Mouse (Mus musculus): ENCODE results near the gene 5730596B20Rik. TPM values are rescaled to one million over a fixed set of nuclear protein-coding genes. Genes with fewer than 3 reads are reported as not detected.

The 5730596B20Rik gene
- polyA plus RNA-seq, 1 experiment from 2014 or later: 2.6 TPM

- peak overlapping the region; percentile 84 for H3K27ac ChIP-seq (ENCODE audit: low read length)
- no peaks in the 10 kb centered on the region for H3K9me3 ChIP-seq (replicated peaks; ENCODE audit: control insufficient read depth, low read length)
- ATAC-seq (ENCODE audit: insufficient read depth, low FRiP score): no peak
- peaks cover 8% of the 10 kb centered on the region; the same call in 1 of the 2 replicates for H3K27me3 ChIP-seq (ENCODE audit: control insufficient read depth, insufficient read depth, low read length)
- H3K4me1 ChIP-seq (ENCODE audit: control insufficient read depth, insufficient read depth, low read length): peaks cover 18% of the 10 kb centered on the region
- peak overlapping the region; percentile 84 for H3K4me2 ChIP-seq (ENCODE audit: low read depth, low read length)
- H3K36me3 ChIP-seq (ENCODE audit: control insufficient read depth, insufficient read depth, low read length): no peaks in the 10 kb centered on the region
- 20% methylated on average over 30 of the region's 30 CpGs for WGBS
- peak overlapping the region; percentile 71 for H3K9ac ChIP-seq (ENCODE audit: low read length)
- peak overlapping the region; percentile 71 for H3K4me3 ChIP-seq (replicated peaks; ENCODE audit: low read length)
Measured at GRCm38 (mm10) chr6:52200073-52200750, 22.9 kb downstream of the 5730596B20Rik start.

GRCm38 (mm10) chr6:52200751-52201250 is 23.5 kb downstream of the 5730596B20Rik start:
- Histone ChIP-seq H3K27me3 (ENCODE audit: control insufficient read depth, insufficient read depth, low read length) (peaks cover 13% of the 10 kb centered on the region), H3K9ac (ENCODE audit: low read length) (peak overlapping the region; percentile 71), H3K36me3 (ENCODE audit: control insufficient read depth, insufficient read depth, low read length) (no peaks in the 10 kb centered on the region), H3K9me3 (replicated peaks; ENCODE audit: control insufficient read depth, low read length) (no peaks in the 10 kb centered on the region), H3K4me3 (replicated peaks; ENCODE audit: low read length) (peak overlapping the region; percentile 71), H3K27ac (ENCODE audit: low read length) (peak overlapping the region; percentile 84), H3K4me1 (ENCODE audit: control insufficient read depth, insufficient read depth, low read length) (peaks cover 18% of the 10 kb centered on the region), H3K4me2 (ENCODE audit: low read depth, low read length) (peak overlapping the region; percentile 84)
- WGBS: 36% methylated on average over 10 of the region's 10 CpGs
- ATAC-seq (ENCODE audit: insufficient read depth, low FRiP score): no peak

DNA sequence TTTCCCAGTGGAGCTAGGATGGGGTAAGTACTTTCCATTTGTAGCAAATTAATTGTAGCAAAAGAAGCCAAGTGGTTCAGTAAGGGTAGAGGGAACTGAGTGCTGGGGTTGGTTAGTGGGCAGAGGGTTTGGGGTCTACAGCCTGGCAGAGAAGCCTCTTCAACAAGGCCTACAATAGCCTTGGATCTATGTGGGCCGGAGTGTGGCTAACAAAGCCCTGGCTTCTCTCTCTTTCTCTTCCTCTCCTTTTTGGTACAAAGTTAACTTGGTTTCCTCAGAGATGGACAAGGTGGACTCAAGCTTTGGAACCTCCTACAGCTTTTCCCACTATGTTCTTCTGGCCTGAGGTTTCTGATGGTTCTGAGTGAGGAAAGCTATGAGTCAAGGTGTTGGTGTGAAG is 24.0 kb downstream of the 5730596B20Rik start:
- WGBS: 42% methylated on average over 1 of the region's 1 CpGs
- H3K4me3 ChIP-seq (replicated peaks; ENCODE audit: low read length): peak overlapping the region; percentile 71
- peak overlapping the region; percentile 84 for H3K4me2 ChIP-seq (ENCODE audit: low read depth, low read length)
- ATAC-seq (ENCODE audit: insufficient read depth, low FRiP score): no peak
- no peaks in the 10 kb centered on the region for H3K9me3 ChIP-seq (replicated peaks; ENCODE audit: control insufficient read depth, low read length)
- no peaks in the 10 kb centered on the region for H3K36me3 ChIP-seq (ENCODE audit: control insufficient read depth, insufficient read depth, low read length)
- peak overlapping the region; percentile 71 for H3K9ac ChIP-seq (ENCODE audit: low read length)
- H3K4me1 ChIP-seq (ENCODE audit: control insufficient read depth, insufficient read depth, low read length): peaks cover 14% of the 10 kb centered on the region
- H3K27me3 ChIP-seq (ENCODE audit: control insufficient read depth, insufficient read depth, low read length): peaks cover 16% of the 10 kb centered on the region
- H3K27ac ChIP-seq (ENCODE audit: low read length): peak overlapping the region; percentile 84

DNA sequence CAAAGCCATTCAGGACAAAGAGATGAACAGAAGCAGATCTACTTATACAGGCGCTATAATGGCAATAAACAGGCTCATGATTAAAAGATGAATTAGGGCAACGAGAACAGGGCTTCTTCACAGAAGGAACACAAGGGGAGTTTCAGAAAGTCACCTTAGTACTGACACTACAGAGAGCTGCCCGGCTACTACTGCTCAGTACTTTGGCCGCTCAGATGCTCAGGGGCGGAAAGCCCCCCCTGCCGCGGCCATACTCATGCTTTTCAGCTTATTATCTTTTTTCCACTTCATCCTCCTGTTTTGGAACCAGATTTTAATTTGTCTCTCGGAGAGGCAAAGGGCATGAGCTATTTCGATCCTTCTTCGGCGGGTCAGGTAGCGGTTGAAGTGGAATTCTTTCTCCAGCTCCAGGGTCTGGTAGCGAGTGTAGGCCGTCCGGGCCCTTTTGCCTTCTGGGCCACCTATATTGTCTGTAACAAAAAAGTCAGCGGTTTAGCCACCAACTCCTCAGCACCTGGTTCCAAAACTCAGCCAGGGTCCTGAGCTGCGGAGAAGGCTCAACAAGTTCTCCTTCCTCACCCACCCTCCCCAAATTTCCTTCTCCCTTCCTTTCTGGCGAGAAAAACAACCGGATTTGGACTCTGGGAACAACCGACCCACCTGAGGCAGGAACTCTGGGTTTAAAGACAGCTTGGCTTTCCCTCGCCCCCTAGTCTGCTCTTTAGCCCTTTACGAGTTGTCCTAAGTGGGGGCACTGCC is 25.2 kb downstream of the 5730596B20Rik start:
- Histone ChIP-seq H3K36me3 (ENCODE audit: control insufficient read depth, insufficient read depth, low read length) (no peaks in the 10 kb centered on the region), H3K4me3 (replicated peaks; ENCODE audit: low read length) (peak overlapping the region; percentile 71), H3K27ac (ENCODE audit: low read length) (peak overlapping the region; percentile 72), H3K4me1 (ENCODE audit: control insufficient read depth, insufficient read depth, low read length) (peaks cover 6% of the 10 kb centered on the region; the same call in 1 of the 2 replicates), H3K4me2 (ENCODE audit: low read depth, low read length) (peak overlapping the region; percentile 84), H3K27me3 (ENCODE audit: control insufficient read depth, insufficient read depth, low read length) (peaks cover 24% of the 10 kb centered on the region), H3K9me3 (replicated peaks; ENCODE audit: control insufficient read depth, low read length) (no peaks in the 10 kb centered on the region), H3K9ac (ENCODE audit: low read length) (peak overlapping the region; percentile 88)
- ATAC-seq (ENCODE audit: insufficient read depth, low FRiP score): no peak
- WGBS: 14% methylated on average over 22 of the region's 22 CpGs

DNA sequence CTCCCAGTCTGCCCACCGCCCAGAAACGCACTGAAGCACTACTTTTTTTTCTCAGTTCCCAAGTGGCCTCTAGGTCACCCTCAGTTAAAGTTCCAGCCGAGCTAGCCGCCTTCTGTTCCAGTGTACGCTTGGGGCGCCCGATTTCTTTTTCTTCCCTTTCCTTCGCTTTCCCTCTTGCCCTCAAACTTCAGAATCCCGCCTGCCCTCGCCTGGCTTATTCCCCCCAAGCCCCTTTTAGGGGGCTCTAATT is 25.7 kb downstream of the 5730596B20Rik start:
- 2% methylated on average over 10 of the region's 10 CpGs for WGBS
- H3K4me3 ChIP-seq (replicated peaks; ENCODE audit: low read length): peak overlapping the region; percentile 71
- peak overlapping the region; percentile 72 for H3K27ac ChIP-seq (ENCODE audit: low read length)
- H3K4me1 ChIP-seq (ENCODE audit: control insufficient read depth, insufficient read depth, low read length): peaks cover 4% of the 10 kb centered on the region; the same call in 1 of the 2 replicates
- no peaks in the 10 kb centered on the region for H3K9me3 ChIP-seq (replicated peaks; ENCODE audit: control insufficient read depth, low read length)
- H3K36me3 ChIP-seq (ENCODE audit: control insufficient read depth, insufficient read depth, low read length): no peaks in the 10 kb centered on the region
- H3K27me3 ChIP-seq (ENCODE audit: control insufficient read depth, insufficient read depth, low read length): peaks cover 27% of the 10 kb centered on the region
- no peak for ATAC-seq (ENCODE audit: insufficient read depth, low FRiP score)
- peak overlapping the region; percentile 88 for H3K9ac ChIP-seq (ENCODE audit: low read length)
- H3K4me2 ChIP-seq (ENCODE audit: low read depth, low read length): peak overlapping the region; percentile 84

- Histone ChIP-seq H3K36me3 (ENCODE audit: control insufficient read depth, insufficient read depth, low read length) (no peaks in the 10 kb centered on the region), H3K4me3 (replicated peaks; ENCODE audit: low read length) (peak overlapping the region; percentile 71), H3K27ac (ENCODE audit: low read length) (peak overlapping the region; percentile 72), H3K9me3 (replicated peaks; ENCODE audit: control insufficient read depth, low read length) (no peaks in the 10 kb centered on the region), H3K27me3 (ENCODE audit: control insufficient read depth, insufficient read depth, low read length) (peaks cover 31% of the 10 kb centered on the region), H3K4me2 (ENCODE audit: low read depth, low read length) (peak overlapping the region; percentile 84), H3K4me1 (ENCODE audit: control insufficient read depth, insufficient read depth, low read length) (peaks cover 4% of the 10 kb centered on the region; the same call in 1 of the 2 replicates), H3K9ac (ENCODE audit: low read length) (peak overlapping the region; percentile 88)
- 2% methylated on average over 46 of the region's 46 CpGs for WGBS
- no peak; the same call in 1 of the 2 replicates for ATAC-seq (ENCODE audit: insufficient read depth, low FRiP score)
Measured at GRCm38 (mm10) chr6:52203371-52204049, 26.2 kb downstream of the 5730596B20Rik start.

DNA sequence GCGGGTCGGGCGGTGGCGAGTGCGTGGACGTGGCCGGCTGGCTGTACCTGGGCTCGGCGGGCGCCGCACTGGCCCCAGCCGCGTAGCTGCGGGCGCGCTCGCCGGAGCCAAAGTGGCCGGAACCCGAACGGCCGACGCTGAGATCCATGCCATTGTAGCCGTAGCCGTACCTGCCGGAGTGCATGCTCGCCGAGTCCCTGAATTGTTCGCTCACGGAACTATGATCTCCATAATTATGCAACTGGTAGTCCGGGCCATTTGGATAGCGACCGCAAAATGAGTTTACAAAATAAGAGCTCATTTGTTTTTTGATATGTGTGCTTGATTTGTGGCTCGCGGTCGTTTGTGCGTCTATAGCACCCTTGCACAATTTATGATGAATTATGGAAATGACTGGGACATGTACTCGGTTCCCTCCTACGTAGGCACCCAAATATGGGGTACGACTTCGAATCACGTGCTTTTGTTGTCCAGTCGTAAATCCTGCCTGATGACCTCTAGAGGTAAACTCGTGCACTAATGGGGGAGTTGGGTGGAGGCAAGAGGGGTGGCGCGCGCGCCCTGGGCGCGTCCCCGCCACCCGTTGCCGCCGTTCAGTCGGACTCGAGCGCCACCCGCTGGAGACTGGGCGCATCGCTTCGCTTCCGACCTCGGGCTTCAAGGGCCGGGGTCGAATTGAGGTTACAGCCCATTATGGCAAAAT is 26.9 kb downstream of the 5730596B20Rik start, which contains the start of gene Hoxa5:
Gene Hoxa5, minus strand, starts transcription at position 538 of the 703 bp plus-strand sequence.
- H3K4me2 ChIP-seq (ENCODE audit: low read depth, low read length): peak within 1 kb of the TSS; percentile 84
- peak within 1 kb of the TSS; percentile 71 for H3K4me3 ChIP-seq (replicated peaks; ENCODE audit: low read length)
- peaks cover 38% of the 10 kb centered on the region for H3K27me3 ChIP-seq (ENCODE audit: control insufficient read depth, insufficient read depth, low read length)
- under 1% methylated on average over 65 of the region's 65 CpGs for WGBS
- peak; percentile 89 for ATAC-seq (ENCODE audit: insufficient read depth, low FRiP score)
- peak within 1 kb of the TSS; percentile 88 for H3K9ac ChIP-seq (ENCODE audit: low read length)
- H3K4me1 ChIP-seq (ENCODE audit: control insufficient read depth, insufficient read depth, low read length): peaks cover 4% of the 10 kb centered on the region; the same call in 1 of the 2 replicates
- H3K27ac ChIP-seq (ENCODE audit: low read length): peak within 1 kb of the TSS; percentile 72
- H3K36me3 ChIP-seq (ENCODE audit: control insufficient read depth, insufficient read depth, low read length): no peaks in the 10 kb centered on the region
- H3K9me3 ChIP-seq (replicated peaks; ENCODE audit: control insufficient read depth, low read length): no peaks in the 10 kb centered on the region

DNA sequence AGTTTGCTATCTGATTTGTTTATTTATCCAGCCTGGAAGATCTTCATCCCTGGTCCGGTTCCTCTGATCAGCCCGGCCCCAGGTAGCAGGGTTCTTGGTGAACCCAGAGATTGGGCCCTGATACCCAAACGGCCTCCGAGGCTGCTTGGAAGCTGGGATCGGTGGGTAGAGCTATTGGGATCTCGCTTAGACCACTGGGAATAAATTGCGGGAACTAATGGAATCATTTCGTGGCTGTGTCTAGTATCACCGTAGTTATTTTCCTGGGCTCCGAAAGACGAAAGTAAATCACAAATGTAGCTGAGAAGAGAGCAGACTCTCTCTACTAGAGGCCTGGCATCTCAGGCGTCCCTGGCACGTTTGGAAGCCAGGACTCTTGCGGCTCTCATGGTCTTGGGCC is 27.9 kb downstream of the 5730596B20Rik start:
- peak overlapping the region; percentile 71 for H3K4me3 ChIP-seq (replicated peaks; ENCODE audit: low read length)
- H3K4me1 ChIP-seq (ENCODE audit: control insufficient read depth, insufficient read depth, low read length): peaks cover 4% of the 10 kb centered on the region; the same call in 1 of the 2 replicates
- H3K27ac ChIP-seq (ENCODE audit: low read length): peak overlapping the region; percentile 70
- no peak for ATAC-seq (ENCODE audit: insufficient read depth, low FRiP score)
- H3K9me3 ChIP-seq (replicated peaks; ENCODE audit: control insufficient read depth, low read length): no peaks in the 10 kb centered on the region
- 13% methylated on average over 14 of the region's 14 CpGs for WGBS
- H3K27me3 ChIP-seq (ENCODE audit: control insufficient read depth, insufficient read depth, low read length): peaks cover 42% of the 10 kb centered on the region
- no peaks in the 10 kb centered on the region for H3K36me3 ChIP-seq (ENCODE audit: control insufficient read depth, insufficient read depth, low read length)
- H3K4me2 ChIP-seq (ENCODE audit: low read depth, low read length): peak overlapping the region; percentile 84
- H3K9ac ChIP-seq (ENCODE audit: low read length): peak overlapping the region; percentile 73
